Mouse (Mus musculus): Measurements from ENCODE around the gene Vsig2. TPM values are rescaled to one million over a fixed set of nuclear protein-coding genes. Genes with fewer than 3 reads are reported as not detected.

The Vsig2 gene
- polyA plus RNA-seq, 1 experiment from 2014 or later, result 1.3 TPM

- Histone ChIP-seq H3K9me3 (ENCODE audit: low read length) (no peaks in the 10 kb centered on the region), H3K27me3 (ENCODE audit: insufficient read depth, low read length) (peaks cover 48% of the 10 kb centered on the region), H3K4me3 (ENCODE audit: low read depth, low read length) (peak overlapping the region; percentile 23), H3K9ac (replicated peaks) (peak overlapping the region; percentile 45; the same call in 1 of the 2 replicates), H3K36me3 (replicated peaks; ENCODE audit: insufficient read depth, low read length) (no peaks in the 10 kb centered on the region), H3K4me1 (ENCODE audit: insufficient read depth) (peaks cover 19% of the 10 kb centered on the region), H3K27ac (ENCODE audit: low read depth) (peak overlapping the region; percentile 35; the same call in 1 of the 2 replicates), H3K4me2 (ENCODE audit: low read depth, low read length) (peak overlapping the region; percentile 66)
- no peak for TF ChIP-seq EP300 (IDR thresholded peaks at IDR 0.05; ENCODE audit: low read depth)
- TF ChIP-seq CTCF (IDR thresholded peaks at IDR 0.05; ENCODE audit: low read depth), result peak; percentile 53
- 8% methylated on average over 31 of the region's 31 CpGs for WGBS (ENCODE audit: insufficient replicate concordance)
- DNase-seq, result peak; percentile 73
- ATAC-seq, result peak; percentile 81
Observed at GRCm38 (mm10) chr9:37530888-37531705, 8.0 kb upstream of the Vsig2 start.

DNA sequence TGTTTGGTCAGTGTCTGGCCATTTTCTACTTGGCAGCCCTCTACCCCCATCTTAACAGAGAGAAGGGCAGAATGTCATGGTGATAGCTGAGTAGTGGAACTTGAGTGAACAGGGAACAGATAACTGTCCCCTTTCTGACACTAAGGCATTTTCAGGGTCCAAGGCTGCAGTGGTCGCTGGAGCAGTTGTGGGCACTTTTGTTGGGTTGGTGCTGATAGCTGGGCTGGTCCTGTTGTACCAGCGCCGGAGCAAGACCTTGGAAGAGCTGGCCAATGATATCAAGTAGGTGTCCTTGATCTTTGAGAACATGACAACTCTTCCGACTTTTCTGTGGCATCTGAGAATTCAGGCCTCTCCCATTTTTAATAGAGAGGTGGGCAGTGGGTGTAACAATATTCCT lies 2.2 kb upstream of the Vsig2 start:
- no peaks in the 10 kb centered on the region for H3K9me3 ChIP-seq (ENCODE audit: low read length)
- H3K9ac ChIP-seq (replicated peaks), result no peak overlapping the region
- ATAC-seq (no peak), DNase-seq (no peak)
- H3K4me3 ChIP-seq (ENCODE audit: low read depth, low read length), result no peak overlapping the region
- H3K36me3 ChIP-seq (replicated peaks; ENCODE audit: insufficient read depth, low read length), result no peaks in the 10 kb centered on the region
- no peak for TF ChIP-seq CTCF (IDR thresholded peaks at IDR 0.05; ENCODE audit: low read depth)
- no peak for TF ChIP-seq EP300 (IDR thresholded peaks at IDR 0.05; ENCODE audit: low read depth)
- no peak overlapping the region for H3K27ac ChIP-seq (ENCODE audit: low read depth)
- H3K4me2 ChIP-seq (ENCODE audit: low read depth, low read length), result no peak overlapping the region
- WGBS (ENCODE audit: insufficient replicate concordance), result 69% methylated on average over 4 of the region's 4 CpGs
- no peaks in the 10 kb centered on the region for H3K4me1 ChIP-seq (ENCODE audit: insufficient read depth)
- no peaks in the 10 kb centered on the region for H3K27me3 ChIP-seq (ENCODE audit: insufficient read depth, low read length)

GRCm38 (mm10) chr9:37537658-37538250 lies 1.3 kb upstream of the Vsig2 start:
- TF ChIP-seq EP300 (IDR thresholded peaks at IDR 0.05; ENCODE audit: low read depth) (no peak), CTCF (IDR thresholded peaks at IDR 0.05; ENCODE audit: low read depth) (no peak)
- no peak overlapping the region for H3K9ac ChIP-seq (replicated peaks)
- no peaks in the 10 kb centered on the region for H3K36me3 ChIP-seq (replicated peaks; ENCODE audit: insufficient read depth, low read length)
- H3K27me3 ChIP-seq (ENCODE audit: insufficient read depth, low read length), result no peaks in the 10 kb centered on the region
- H3K4me2 ChIP-seq (ENCODE audit: low read depth, low read length), result no peak overlapping the region
- H3K27ac ChIP-seq (ENCODE audit: low read depth), result no peak overlapping the region
- ATAC-seq (no peak), DNase-seq (no peak)
- no peak overlapping the region for H3K4me3 ChIP-seq (ENCODE audit: low read depth, low read length)
- H3K9me3 ChIP-seq (ENCODE audit: low read length), result no peaks in the 10 kb centered on the region
- WGBS (ENCODE audit: insufficient replicate concordance), result 74% methylated on average over 5 of the region's 5 CpGs
- H3K4me1 ChIP-seq (ENCODE audit: insufficient read depth), result no peaks in the 10 kb centered on the region

GRCm38 (mm10) chr9:37540226-37540625 lies 1.2 kb downstream of the Vsig2 start:
- Histone ChIP-seq H3K4me2 (ENCODE audit: low read depth, low read length) (no peak overlapping the region), H3K27me3 (ENCODE audit: insufficient read depth, low read length) (peaks cover 2% of the 10 kb centered on the region; the same call in 1 of the 2 replicates), H3K9me3 (ENCODE audit: low read length) (no peaks in the 10 kb centered on the region), H3K4me3 (ENCODE audit: low read depth, low read length) (no peak overlapping the region), H3K4me1 (ENCODE audit: insufficient read depth) (no peaks in the 10 kb centered on the region; the same call in 1 of the 2 replicates), H3K27ac (ENCODE audit: low read depth) (no peak overlapping the region), H3K36me3 (replicated peaks; ENCODE audit: insufficient read depth, low read length) (no peaks in the 10 kb centered on the region), H3K9ac (replicated peaks) (no peak overlapping the region)
- WGBS (ENCODE audit: insufficient replicate concordance), result 81% methylated on average over 4 of the region's 4 CpGs
- TF ChIP-seq CTCF (IDR thresholded peaks at IDR 0.05; ENCODE audit: low read depth) (no peak), EP300 (IDR thresholded peaks at IDR 0.05; ENCODE audit: low read depth) (no peak)
- ATAC-seq, result no peak
- no peak for DNase-seq

DNA sequence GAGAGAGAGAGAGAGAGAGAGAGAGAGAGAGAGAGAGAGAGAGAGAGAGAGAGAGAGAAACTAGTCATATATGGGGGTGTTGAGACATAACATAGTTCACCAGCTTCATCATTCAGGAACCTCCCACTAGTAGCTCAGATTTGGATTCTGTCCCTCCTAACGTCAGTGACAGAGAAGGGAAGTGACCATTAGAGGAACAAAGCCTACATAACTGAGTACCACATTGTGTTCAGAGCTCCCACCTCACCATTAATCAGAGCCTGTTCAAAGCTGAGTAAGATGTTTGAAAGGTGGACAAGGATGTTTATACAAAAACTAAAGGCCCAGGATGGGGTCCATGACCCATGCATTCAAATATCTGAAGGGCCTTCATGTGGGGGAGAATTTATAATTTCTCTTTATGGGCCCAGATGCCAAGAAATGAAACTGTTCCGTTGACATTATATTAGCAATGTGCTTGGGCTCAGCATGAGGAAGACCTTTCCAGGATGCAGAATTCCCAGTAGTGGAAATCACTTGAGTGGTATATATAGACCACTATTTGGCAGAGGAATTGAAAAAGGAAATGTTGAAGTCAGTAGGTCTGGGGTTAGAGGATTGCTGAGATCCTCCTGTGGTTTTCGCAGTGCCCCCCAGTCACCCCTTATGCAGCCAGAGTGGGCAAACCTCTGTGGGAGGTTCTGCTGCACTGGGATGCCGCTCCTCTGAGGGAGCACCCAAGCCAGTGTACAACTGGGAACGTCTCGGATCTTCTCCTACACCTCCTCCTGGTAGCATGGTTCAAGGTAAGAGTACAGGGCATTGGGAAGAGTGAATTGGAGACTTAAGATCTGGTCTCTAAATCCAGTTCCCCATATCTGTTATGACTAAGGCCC lies 1.9 kb downstream of the Vsig2 start:
- 69% methylated on average over 6 of the region's 6 CpGs for WGBS (ENCODE audit: insufficient replicate concordance)

More for the DNA sequence above, 1.9 kb downstream of the Vsig2 start:
- Histone ChIP-seq H3K36me3 (replicated peaks; ENCODE audit: insufficient read depth, low read length) (no peaks in the 10 kb centered on the region), H3K27ac (ENCODE audit: low read depth) (no peak overlapping the region), H3K9me3 (ENCODE audit: low read length) (no peaks in the 10 kb centered on the region), H3K27me3 (ENCODE audit: insufficient read depth, low read length) (peaks cover 8% of the 10 kb centered on the region; the same call in 1 of the 2 replicates), H3K4me3 (ENCODE audit: low read depth, low read length) (no peak overlapping the region), H3K9ac (replicated peaks) (no peak overlapping the region), H3K4me1 (ENCODE audit: insufficient read depth) (no peaks in the 10 kb centered on the region; the same call in 1 of the 2 replicates), H3K4me2 (ENCODE audit: low read depth, low read length) (no peak overlapping the region)
- ATAC-seq, result no peak
- no peak for DNase-seq
- TF ChIP-seq EP300 (IDR thresholded peaks at IDR 0.05; ENCODE audit: low read depth) (no peak), CTCF (IDR thresholded peaks at IDR 0.05; ENCODE audit: low read depth) (no peak)
